Mouse (Mus musculus): ENCODE data around the gene Thop1. TPM values are rescaled to one million over a fixed set of nuclear protein-coding genes. Genes with fewer than 3 reads are reported as not detected.

Gene Thop1
- polyA plus RNA-seq, 1 experiment from 2014 or later, result 70.0 TPM

DNA sequence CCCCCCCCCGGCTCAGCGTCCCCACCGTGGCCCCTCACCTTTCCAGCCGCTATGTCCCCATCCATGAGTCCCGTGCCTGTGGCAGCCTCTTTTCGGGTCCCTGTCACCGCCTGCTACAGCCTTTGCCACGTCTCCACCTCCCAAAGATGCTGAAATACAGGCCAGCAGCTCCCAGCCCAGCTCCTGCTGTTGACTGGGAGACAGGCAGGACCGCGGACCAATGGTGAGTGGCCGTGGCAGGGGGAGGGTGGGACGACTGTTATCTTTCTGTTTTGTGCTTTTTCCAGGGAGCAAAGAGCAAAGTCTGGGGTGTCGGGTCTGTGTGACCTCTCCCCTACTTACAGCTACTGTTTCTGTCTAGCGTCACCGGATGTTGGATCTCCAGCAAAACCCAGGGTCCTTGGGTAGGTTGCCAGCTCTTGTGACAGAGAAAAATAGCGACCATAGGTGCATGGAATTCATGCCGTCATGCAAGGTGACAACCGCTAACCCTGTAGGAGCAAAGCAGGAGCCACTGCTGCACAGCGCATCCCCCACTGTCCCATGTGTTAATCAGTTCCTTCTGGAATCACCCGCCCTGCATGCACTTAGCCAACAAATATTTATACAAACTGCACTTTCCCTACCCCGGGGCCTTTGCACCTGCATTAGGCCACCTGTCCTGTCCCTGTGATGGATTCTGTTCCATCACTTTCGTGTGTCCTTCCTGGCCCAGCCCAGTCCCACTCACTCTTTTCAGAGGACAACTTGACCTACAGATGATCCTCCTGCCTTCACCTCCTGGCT is 22.8 kb downstream of the Thop1 start:
- 57% methylated on average over 22 of the region's 22 CpGs for WGBS
- Histone ChIP-seq H3K4me1 (ENCODE audit: insufficient read depth, low read length) (no peaks in the 10 kb centered on the region), H3K9ac (replicated peaks; ENCODE audit: low read length) (no peak overlapping the region), H3K36me3 (ENCODE audit: insufficient read depth, low read length) (no peaks in the 10 kb centered on the region), H3K9me3 (ENCODE audit: low read length) (no peaks in the 10 kb centered on the region), H3K27ac (ENCODE audit: low read length) (no peak overlapping the region), H3K4me3 (ENCODE audit: low read length) (no peak overlapping the region), H3K4me2 (replicated peaks; ENCODE audit: low read depth, low read length) (no peak overlapping the region), H3K27me3 (ENCODE audit: insufficient read depth, low read length) (no peaks in the 10 kb centered on the region)
- no peak for ATAC-seq (ENCODE audit: low FRiP score, low TSS enrichment)

DNA sequence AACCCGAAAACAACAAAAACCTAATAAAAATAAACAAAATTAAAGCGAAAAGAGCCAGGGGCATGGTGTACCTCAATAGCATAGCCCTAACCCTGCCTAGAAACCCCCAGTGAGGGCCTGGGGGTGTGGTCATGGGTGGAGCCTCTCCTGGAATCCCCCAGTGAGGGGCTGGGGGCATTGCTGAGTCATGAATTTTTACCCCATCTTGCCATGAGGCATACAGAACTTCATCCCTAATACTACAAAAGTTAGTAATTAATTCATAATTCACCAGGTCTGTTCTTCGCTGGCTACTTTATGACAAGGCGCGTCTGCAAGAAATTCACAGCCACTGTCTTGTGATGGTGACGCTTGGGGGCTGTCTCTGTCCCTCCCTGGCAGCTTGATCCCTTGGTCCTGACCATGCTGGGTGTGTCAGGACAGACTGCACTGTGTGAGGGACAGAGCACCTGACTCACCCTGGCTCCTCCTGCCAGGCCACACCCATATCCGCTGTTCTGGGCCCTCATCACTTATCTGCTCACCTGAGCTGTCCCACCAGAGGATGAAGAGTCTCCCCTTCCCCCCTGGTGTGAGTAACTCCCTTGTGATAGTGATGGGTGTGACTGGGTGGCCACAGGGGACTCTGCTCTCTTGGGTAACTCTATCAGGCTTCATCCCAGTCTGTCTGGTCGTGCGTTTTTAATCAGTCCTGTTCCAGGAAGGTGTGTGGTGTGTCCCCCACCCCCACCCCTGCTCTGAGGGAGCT is 25.3 kb downstream of the Thop1 start:
- no peak overlapping the region for H3K4me3 ChIP-seq (ENCODE audit: low read length)
- H3K27ac ChIP-seq (ENCODE audit: low read length), result no peak overlapping the region
- no peak overlapping the region for H3K9ac ChIP-seq (replicated peaks; ENCODE audit: low read length)
- H3K4me2 ChIP-seq (replicated peaks; ENCODE audit: low read depth, low read length), result no peak overlapping the region
- ATAC-seq (ENCODE audit: low FRiP score, low TSS enrichment), result no peak
- 58% methylated on average over 9 of the region's 9 CpGs for WGBS
- H3K36me3 ChIP-seq (ENCODE audit: insufficient read depth, low read length), result no peaks in the 10 kb centered on the region
- no peaks in the 10 kb centered on the region for H3K4me1 ChIP-seq (ENCODE audit: insufficient read depth, low read length)
- H3K9me3 ChIP-seq (ENCODE audit: low read length), result no peaks in the 10 kb centered on the region
- no peaks in the 10 kb centered on the region for H3K27me3 ChIP-seq (ENCODE audit: insufficient read depth, low read length)

GRCm38 (mm10) chr10:81105565-81106112 is 35.8 kb downstream of the Thop1 start, which contains the start of gene Map2k2:
TSS of gene Map2k2 (plus strand) at chr10:81105915.
- WGBS, result under 1% methylated on average over 56 of the region's 56 CpGs
- Histone ChIP-seq H3K9ac (replicated peaks; ENCODE audit: low read length) (peak within 1 kb of the TSS; percentile 96), H3K4me2 (replicated peaks; ENCODE audit: low read depth, low read length) (peak within 1 kb of the TSS; percentile 83), H3K27me3 (ENCODE audit: insufficient read depth, low read length) (no peaks in the 10 kb centered on the region), H3K4me3 (ENCODE audit: low read length) (peak within 1 kb of the TSS; percentile 85), H3K36me3 (ENCODE audit: insufficient read depth, low read length) (peaks cover 24% of the 10 kb centered on the region), H3K4me1 (ENCODE audit: insufficient read depth, low read length) (peaks cover 24% of the 10 kb centered on the region), H3K9me3 (ENCODE audit: low read length) (no peaks in the 10 kb centered on the region), H3K27ac (ENCODE audit: low read length) (peak within 1 kb of the TSS; percentile 99)
- peak; percentile 93 for ATAC-seq (ENCODE audit: low FRiP score, low TSS enrichment)

DNA sequence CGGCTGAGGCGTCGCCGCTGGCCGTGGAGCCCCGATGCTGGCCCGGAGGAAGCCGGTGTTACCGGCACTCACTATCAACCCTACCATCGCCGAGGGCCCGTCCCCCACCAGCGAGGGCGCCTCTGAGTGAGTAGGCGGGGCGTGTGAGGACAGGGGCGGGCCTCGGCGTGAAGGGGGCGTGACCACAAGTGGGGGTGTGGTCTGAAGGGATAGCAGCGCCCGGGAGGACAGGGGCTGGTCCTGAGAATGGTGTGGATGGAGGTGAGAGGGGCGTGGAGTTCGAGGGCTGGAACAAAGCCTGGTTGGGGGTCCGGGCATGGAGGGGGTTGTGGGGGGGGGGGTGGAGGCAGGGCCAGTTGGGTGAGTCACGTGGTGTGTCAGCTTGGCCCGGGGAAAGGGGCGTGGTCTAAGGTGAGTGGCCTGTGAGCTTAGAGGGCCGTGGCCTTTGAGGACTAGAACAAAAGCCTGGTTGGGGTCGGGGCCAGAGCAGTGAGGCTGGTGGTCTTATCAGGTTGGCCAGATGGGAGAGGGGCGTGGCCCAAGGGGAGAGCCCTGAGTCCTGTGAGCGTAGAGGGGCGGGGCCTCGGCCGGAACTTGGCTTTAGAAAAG is 36.4 kb downstream of the Thop1 start:
- peaks cover 24% of the 10 kb centered on the region for H3K4me1 ChIP-seq (ENCODE audit: insufficient read depth, low read length)
- peak overlapping the region; percentile 85 for H3K4me3 ChIP-seq (ENCODE audit: low read length)
- no peaks in the 10 kb centered on the region for H3K9me3 ChIP-seq (ENCODE audit: low read length)
- peak overlapping the region; percentile 96 for H3K9ac ChIP-seq (replicated peaks; ENCODE audit: low read length)
- peak overlapping the region; percentile 83 for H3K4me2 ChIP-seq (replicated peaks; ENCODE audit: low read depth, low read length)
- H3K27me3 ChIP-seq (ENCODE audit: insufficient read depth, low read length), result no peaks in the 10 kb centered on the region
- peak overlapping the region; percentile 99 for H3K27ac ChIP-seq (ENCODE audit: low read length)
- ATAC-seq (ENCODE audit: low FRiP score, low TSS enrichment), result peak; percentile 88
- 2% methylated on average over 33 of the region's 35 CpGs for WGBS
- peaks cover 29% of the 10 kb centered on the region for H3K36me3 ChIP-seq (ENCODE audit: insufficient read depth, low read length)

DNA sequence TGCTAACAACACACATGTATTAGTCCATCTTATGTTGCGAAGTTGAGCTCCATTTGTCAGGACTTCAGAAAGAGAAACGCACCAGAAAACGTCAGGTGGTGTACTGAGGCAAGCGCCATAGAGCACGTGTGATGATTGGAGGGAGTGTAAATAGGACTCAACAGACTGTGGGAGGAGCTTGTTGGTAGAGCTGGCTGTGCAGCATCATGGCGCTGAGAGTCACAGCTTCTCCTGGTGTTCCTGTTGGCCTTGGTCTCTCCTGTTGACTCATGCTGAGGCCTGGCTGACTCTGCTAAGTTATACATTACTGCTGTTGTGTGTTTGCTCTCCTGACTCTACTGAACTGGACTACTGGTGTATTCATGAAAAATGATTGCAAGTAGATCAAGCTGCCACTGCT is 43.1 kb downstream of the Thop1 start:
- H3K27me3 ChIP-seq (ENCODE audit: insufficient read depth, low read length), result no peaks in the 10 kb centered on the region
- no peaks in the 10 kb centered on the region for H3K9me3 ChIP-seq (ENCODE audit: low read length)
- no peaks in the 10 kb centered on the region for H3K4me1 ChIP-seq (ENCODE audit: insufficient read depth, low read length)
- no peak overlapping the region for H3K27ac ChIP-seq (ENCODE audit: low read length)
- H3K36me3 ChIP-seq (ENCODE audit: insufficient read depth, low read length), result peaks cover 79% of the 10 kb centered on the region
- H3K9ac ChIP-seq (replicated peaks; ENCODE audit: low read length), result no peak overlapping the region
- H3K4me3 ChIP-seq (ENCODE audit: low read length), result no peak overlapping the region
- no peak for ATAC-seq (ENCODE audit: low FRiP score, low TSS enrichment)
- no peak overlapping the region for H3K4me2 ChIP-seq (replicated peaks; ENCODE audit: low read depth, low read length)
- WGBS, result 89% methylated on average over 6 of the region's 6 CpGs

- H3K9me3 ChIP-seq (ENCODE audit: low read length), result no peaks in the 10 kb centered on the region
- H3K9ac ChIP-seq (replicated peaks; ENCODE audit: low read length), result no peak overlapping the region
- no peak overlapping the region for H3K4me3 ChIP-seq (ENCODE audit: low read length)
- peaks cover 87% of the 10 kb centered on the region for H3K36me3 ChIP-seq (ENCODE audit: insufficient read depth, low read length)
- no peak for ATAC-seq (ENCODE audit: low FRiP score, low TSS enrichment)
- H3K4me1 ChIP-seq (ENCODE audit: insufficient read depth, low read length), result no peaks in the 10 kb centered on the region
- WGBS, result 90% methylated on average over 10 of the region's 10 CpGs
- H3K27me3 ChIP-seq (ENCODE audit: insufficient read depth, low read length), result no peaks in the 10 kb centered on the region
- no peak overlapping the region for H3K27ac ChIP-seq (ENCODE audit: low read length)
- no peak overlapping the region for H3K4me2 ChIP-seq (replicated peaks; ENCODE audit: low read depth, low read length)
These were observed 49.8 kb downstream of the Thop1 start for GRCm38 (mm10) chr10:81119625-81120024.

- ATAC-seq (ENCODE audit: low FRiP score, low TSS enrichment), result no peak
- Histone ChIP-seq H3K4me2 (replicated peaks; ENCODE audit: low read depth, low read length) (no peak overlapping the region), H3K9ac (replicated peaks; ENCODE audit: low read length) (no peak overlapping the region), H3K4me3 (ENCODE audit: low read length) (no peak overlapping the region), H3K4me1 (ENCODE audit: insufficient read depth, low read length) (no peaks in the 10 kb centered on the region), H3K9me3 (ENCODE audit: low read length) (no peaks in the 10 kb centered on the region), H3K27me3 (ENCODE audit: insufficient read depth, low read length) (no peaks in the 10 kb centered on the region), H3K27ac (ENCODE audit: low read length) (no peak overlapping the region), H3K36me3 (ENCODE audit: insufficient read depth, low read length) (peaks cover 77% of the 10 kb centered on the region)
- whole genome bisulfite sequencing, result 85% methylated on average over 7 of the region's 7 CpGs
These were observed 50.8 kb downstream of the Thop1 start for GRCm38 (mm10) chr10:81120650-81121049.

GRCm38 (mm10) chr10:81122889-81123288 is 53.1 kb downstream of the Thop1 start:
- no peaks in the 10 kb centered on the region for H3K27me3 ChIP-seq (ENCODE audit: insufficient read depth, low read length)
- H3K4me2 ChIP-seq (replicated peaks; ENCODE audit: low read depth, low read length), result no peak overlapping the region
- 64% methylated on average over 2 of the region's 2 CpGs for WGBS
- ATAC-seq (ENCODE audit: low FRiP score, low TSS enrichment), result no peak
- H3K4me3 ChIP-seq (ENCODE audit: low read length), result no peak overlapping the region
- H3K9me3 ChIP-seq (ENCODE audit: low read length), result no peaks in the 10 kb centered on the region
- no peak overlapping the region for H3K27ac ChIP-seq (ENCODE audit: low read length)
- H3K4me1 ChIP-seq (ENCODE audit: insufficient read depth, low read length), result no peaks in the 10 kb centered on the region; the same call in 1 of the 2 replicates
- no peak overlapping the region for H3K9ac ChIP-seq (replicated peaks; ENCODE audit: low read length)
- H3K36me3 ChIP-seq (ENCODE audit: insufficient read depth, low read length), result peaks cover 63% of the 10 kb centered on the region

- H3K27me3 ChIP-seq (ENCODE audit: insufficient read depth, low read length), result no peaks in the 10 kb centered on the region
- H3K27ac ChIP-seq (ENCODE audit: low read length), result no peak overlapping the region
- H3K9ac ChIP-seq (replicated peaks; ENCODE audit: low read length), result no peak overlapping the region
- no peak; the same call in 1 of the 2 replicates for ATAC-seq (ENCODE audit: low FRiP score, low TSS enrichment)
- WGBS, result 73% methylated on average over 11 of the region's 11 CpGs
- no peak overlapping the region for H3K4me2 ChIP-seq (replicated peaks; ENCODE audit: low read depth, low read length)
- no peaks in the 10 kb centered on the region for H3K9me3 ChIP-seq (ENCODE audit: low read length)
- peaks cover 5% of the 10 kb centered on the region; the same call in 1 of the 2 replicates for H3K4me1 ChIP-seq (ENCODE audit: insufficient read depth, low read length)
- no peak overlapping the region for H3K4me3 ChIP-seq (ENCODE audit: low read length)
- peaks cover 59% of the 10 kb centered on the region for H3K36me3 ChIP-seq (ENCODE audit: insufficient read depth, low read length)
These were observed 53.7 kb downstream of the Thop1 start for GRCm38 (mm10) chr10:81123500-81123899.
